Mouse (Mus musculus) leukemia stem cell, adult 10-12 weeks (primary cell): ENCODE results near the gene Olfr102. TPM values are rescaled to one million over a fixed set of nuclear protein-coding genes. Genes with fewer than 3 reads are reported as not detected.

Source experiments
- polyA plus RNA-seq: library from polyadenylated mRNA; stranded (reverse); fragments of >175 nt; gene quantifications from 2 replicates; pipeline ENCODE4 v1.2.3, GENCODE M21; 2012; ENCODE audit warnings: low replicate concordance

Olfr102 gene
- polyA plus RNA-seq, result not detected in 2 replicates

DNA sequence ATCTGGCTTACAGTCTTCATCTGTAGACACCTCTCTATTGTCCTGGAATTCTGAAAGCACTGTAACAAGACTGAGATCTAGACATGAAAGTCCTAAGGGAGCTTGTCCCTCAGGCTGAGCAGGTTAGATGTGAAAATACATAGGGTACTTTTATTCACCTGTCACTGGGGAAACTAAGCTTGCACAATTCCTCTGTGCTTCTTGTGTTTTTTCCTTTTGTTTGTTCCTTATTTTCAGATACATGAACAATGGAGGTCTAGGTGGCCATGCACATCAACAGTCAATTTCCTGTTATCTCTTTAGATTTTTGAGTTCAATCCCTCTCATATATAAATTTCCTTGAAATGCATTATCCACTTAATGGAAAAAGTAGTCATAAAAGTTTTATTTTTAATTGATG, at the start of gene Olfr102:
Olfr102 (minus strand) TSS at position 101 of the 400 bp plus-strand sequence.

GRCm38 (mm10) chr17:37359282-37359681, 42.4 kb upstream of the Olfr102 start, which contains the start of gene Olfr104-ps:
Gene Olfr104-ps, plus strand, starts transcription at chr17:37359582.

DNA sequence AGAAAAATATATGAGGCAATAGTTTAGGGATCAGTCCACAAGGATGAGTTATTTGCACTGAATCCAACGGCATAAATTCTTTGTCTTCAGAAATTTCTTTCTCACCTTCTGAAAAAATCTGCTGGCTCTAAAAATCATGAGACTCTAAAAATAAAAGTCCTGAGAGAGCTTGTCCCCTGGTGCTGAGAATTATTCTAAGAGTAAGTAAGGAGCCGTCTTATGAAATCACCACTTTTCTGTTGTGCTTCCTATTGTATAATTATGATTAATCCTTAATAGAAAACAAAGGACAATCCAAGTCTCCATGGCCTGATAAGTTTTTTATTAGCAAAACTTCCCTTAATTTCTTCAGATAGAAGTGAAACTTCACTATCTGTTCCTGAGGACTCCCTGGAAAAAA, 22.7 kb upstream of the Olfr102 start, which contains the start of gene Olfr103:
Olfr103 (minus strand) TSS at position 101 of the 400 bp plus-strand sequence.

GRCm38 (mm10) chr17:37304213-37304612, 12.6 kb downstream of the Olfr102 start, which contains the start of gene Olfr101:
Gene Olfr101, minus strand, starts transcription at chr17:37304313.

DNA sequence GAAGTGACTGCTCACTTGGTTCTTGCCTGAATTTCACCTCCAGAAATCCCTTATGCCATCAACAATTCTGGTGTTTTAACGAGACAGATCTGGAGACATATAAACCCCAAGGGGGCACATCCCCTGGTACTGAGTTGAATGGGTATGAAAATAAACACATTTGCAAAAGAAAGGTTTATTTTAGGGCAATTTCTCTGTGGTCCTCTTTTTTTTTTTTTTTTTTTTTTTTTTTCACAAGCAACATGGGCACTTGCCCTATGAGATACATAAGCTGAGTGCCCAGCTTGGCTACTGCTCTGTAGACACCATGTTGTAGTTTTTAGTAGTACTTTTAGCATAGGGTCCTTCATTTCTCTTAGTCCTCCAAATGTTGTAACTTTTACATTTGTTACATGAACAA, 33.5 kb downstream of the Olfr102 start, which contains the start of gene Olfr99:
Olfr99 (minus strand) TSS at position 101 of the 400 bp plus-strand sequence.

GRCm38 (mm10) chr17:37270058-37270701, 46.7 kb downstream of the Olfr102 start, which contains the start of gene H2-M3:
Gene H2-M3, plus strand, starts transcription at chr17:37270220.

GRCm38 (mm10) chr17:37263626-37264025, 53.2 kb downstream of the Olfr102 start, which contains the start of gene Olfr98:
Gene Olfr98, minus strand, starts transcription at chr17:37263749.

Other genes starting within 250 kb of the Olfr102 start
- gene Olfr90, start 228.6 kb downstream of the Olfr102 start, polyA plus RNA-seq, result not detected in 2 replicates
- not detected in 2 replicates for gene Olfr91, start 218.8 kb downstream of the Olfr102 start, polyA plus RNA-seq
- not detected in 2 replicates for gene Olfr92, start 197.0 kb downstream of the Olfr102 start, polyA plus RNA-seq
- not detected in 2 replicates for gene Olfr93, start 155.6 kb downstream of the Olfr102 start, polyA plus RNA-seq
- gene Ubd, start 123.2 kb downstream of the Olfr102 start, polyA plus RNA-seq, result not detected in 2 replicates
- gene Olfr94, start 116.1 kb downstream of the Olfr102 start, polyA plus RNA-seq, result not detected in 2 replicates
- not detected in 2 replicates for gene Olfr95, start 103.9 kb downstream of the Olfr102 start, polyA plus RNA-seq
- not detected in 2 replicates for gene Olfr96, start 96.9 kb downstream of the Olfr102 start, polyA plus RNA-seq
- not detected in 2 replicates for gene Olfr97, start 79.7 kb downstream of the Olfr102 start, polyA plus RNA-seq
- not detected in 2 replicates for gene Olfr98, start 53.3 kb downstream of the Olfr102 start, polyA plus RNA-seq
- gene H2-M3, start 46.8 kb downstream of the Olfr102 start, polyA plus RNA-seq, result 0.33 and 1.7 TPM in 2 replicates
- gene Olfr99, start 33.6 kb downstream of the Olfr102 start, polyA plus RNA-seq, result not detected in 2 replicates
- gene Olfr101, start 12.7 kb downstream of the Olfr102 start, polyA plus RNA-seq, result not detected in 2 replicates
- gene Olfr103, start 22.6 kb upstream of the Olfr102 start, polyA plus RNA-seq, result not detected in 2 replicates
- gene Olfr104-ps, start 42.5 kb upstream of the Olfr102 start, polyA plus RNA-seq, result not detected in 2 replicates
- not detected in 2 replicates for gene Olfr105-ps, start 62.0 kb upstream of the Olfr102 start, polyA plus RNA-seq
- not detected in 2 replicates for gene Olfr106-ps, start 73.3 kb upstream of the Olfr102 start, polyA plus RNA-seq
- not detected in 2 replicates for gene Olfr107, start 82.2 kb upstream of the Olfr102 start, polyA plus RNA-seq
- not detected in 2 replicates for gene Olfr108, start 128.4 kb upstream of the Olfr102 start, polyA plus RNA-seq
- gene Olfr109, start 141.9 kb upstream of the Olfr102 start, polyA plus RNA-seq, result not detected in 2 replicates
- not detected in 2 replicates for gene H2-M2, start 166.5 kb upstream of the Olfr102 start, polyA plus RNA-seq
- not detected in 2 replicates for gene Olfr110, start 175.4 kb upstream of the Olfr102 start, polyA plus RNA-seq
- not detected in 2 replicates for gene Olfr111, start 191.0 kb upstream of the Olfr102 start, polyA plus RNA-seq